In the genomic region with DNA sequence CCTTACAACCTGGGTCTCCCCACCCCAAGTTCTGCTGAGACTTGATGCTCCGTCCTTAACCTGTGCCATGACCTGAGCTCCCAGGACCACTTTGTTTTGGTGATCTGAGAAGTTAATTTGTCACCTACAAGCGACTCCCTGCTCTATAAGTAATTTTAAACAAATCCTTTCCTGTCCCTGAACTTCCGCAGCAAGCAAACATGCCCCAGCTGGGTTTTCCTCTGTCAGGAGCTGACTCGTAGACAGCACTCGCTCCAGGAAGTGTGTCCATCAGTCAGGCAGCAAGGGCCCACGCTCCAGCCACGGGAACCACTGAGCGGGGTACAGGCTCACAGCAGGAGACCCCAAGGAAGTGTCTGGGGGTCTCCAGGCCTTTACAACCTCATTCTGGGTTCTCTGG, we compare ENCODE assay signal across 10 mouse cellular contexts.
DNase-seq lines count a peak whose midpoint lies in the region; ATAC-seq and TF ChIP-seq lines count a peak whose summit lies in the region.
"Had no signal": no experiment of that assay in that cellular context is flagged by ENCODE, and none has a peak within 500 bp of the region (broad histone marks: within the 10 kb centered on the region; RNA-seq: fewer than 3 reads in every experiment).

No protein-coding gene starts in this region.

- WGBS in heart, embryonic 10.5 days: 38% methylated on average over 8 of the region's 8 CpGs
- WGBS in hindbrain, embryonic 15.5 days: 27% methylated on average over 8 of the region's 8 CpGs
- WGBS in lung, postnatal 0 days: 13% methylated on average over 8 of the region's 8 CpGs

- intact Hi-C loops in heart, postnatal 14 days (cut with DNase I): loop anchor here (5.0 kb wide), 2 partner anchors 40 to 175 kb away; no protein-coding TSS in a partner anchor

- H3K4me2 ChIP-seq in hindbrain, embryonic 15.5 days: no peak overlapping the region
- H3K4me2 ChIP-seq in lung, postnatal 0 days (replicated peaks; ENCODE audit: low read depth, low read length): no peak overlapping the region

- TF ChIP-seq EP300 in lung, postnatal 0 days (IDR thresholded peaks at IDR 0.05): peak; percentile 64

- H3K27me3 ChIP-seq in heart, embryonic 10.5 days (ENCODE audit: insufficient read depth, poor library complexity, severe bottlenecking): no peaks in the 10 kb centered on the region
- no peaks in the 10 kb centered on the region for H3K27me3 ChIP-seq in hindbrain, embryonic 15.5 days
- no peaks in the 10 kb centered on the region for H3K27me3 ChIP-seq in lung, postnatal 0 days (replicated peaks; ENCODE audit: insufficient read depth, low read length)

- peaks cover 88% of the 10 kb centered on the region for H3K4me1 ChIP-seq in heart, embryonic 10.5 days
- H3K4me1 ChIP-seq in brown adipose tissue, adult 24 weeks (ENCODE audit: control insufficient read depth, insufficient read depth, insufficient read length, low read length): peaks cover 23% of the 10 kb centered on the region
- H3K4me1 ChIP-seq in hindbrain, embryonic 15.5 days (replicated peaks): peaks cover 62% of the 10 kb centered on the region
- H3K4me1 ChIP-seq in lung, postnatal 0 days (ENCODE audit: insufficient read depth, low read depth, low read length): peaks cover 20% of the 10 kb centered on the region

- H3K9me3 ChIP-seq in heart, embryonic 10.5 days: no peaks in the 10 kb centered on the region
- no peaks in the 10 kb centered on the region for H3K9me3 ChIP-seq in hindbrain, embryonic 15.5 days
- H3K9me3 ChIP-seq in lung, postnatal 0 days (ENCODE audit: low read length): no peaks in the 10 kb centered on the region

- TF ChIP-seq CTCF in lung, postnatal 0 days (IDR thresholded peaks at IDR 0.05): no peak

- H3K27ac ChIP-seq in heart, embryonic 10.5 days: peak overlapping the region; percentile 77
- peak overlapping the region; percentile 85 for H3K27ac ChIP-seq in brown adipose tissue, adult 24 weeks (replicated peaks; ENCODE audit: low read depth, low read length)
- peak overlapping the region; percentile 66 for H3K27ac ChIP-seq in hindbrain, embryonic 15.5 days (replicated peaks)
- peak overlapping the region; percentile 71 for H3K27ac ChIP-seq in lung, postnatal 0 days (ENCODE audit: low read length)

- H3K4me3 ChIP-seq in heart, embryonic 10.5 days: no peak overlapping the region
- H3K4me3 ChIP-seq in brown adipose tissue, adult 24 weeks (ENCODE audit: insufficient read depth, low read depth, low read length): no peak overlapping the region
- no peak overlapping the region for H3K4me3 ChIP-seq in hindbrain, embryonic 15.5 days
- H3K4me3 ChIP-seq in lung, postnatal 0 days (ENCODE audit: low read depth, low read length): no peak overlapping the region

- peaks cover 30% of the 10 kb centered on the region for H3K36me3 ChIP-seq in heart, embryonic 10.5 days
- H3K36me3 ChIP-seq in hindbrain, embryonic 15.5 days: no peaks in the 10 kb centered on the region
- no peaks in the 10 kb centered on the region for H3K36me3 ChIP-seq in lung, postnatal 0 days (ENCODE audit: insufficient read depth, low read length)

- no peak for ATAC-seq in hindbrain, embryonic 15.5 days (ENCODE audit: low FRiP score, low read depth)
- peak; percentile 67 for ATAC-seq in lung, postnatal 0 days

- DNase-seq in heart, embryonic 10.5 days (ENCODE audit: low spot score): no peak
- DNase-seq in heart, postnatal 14 days: no peak
- DNase-seq in lung, postnatal 0 days (ENCODE audit: low spot score): peak; percentile 65
- no peak for DNase-seq in cerebellum, adult 9-10 months
- no peak for DNase-seq in urinary bladder, postnatal 10 days (ENCODE audit: low spot score)
- no peak for DNase-seq in thymus, postnatal 14 days
- DNase-seq: cerebellum, postnatal 10 days; gastrocnemius, postnatal 10 days had no signal

- H3K9ac ChIP-seq in hindbrain, embryonic 15.5 days: no peak overlapping the region
- no peak overlapping the region for H3K9ac ChIP-seq in lung, postnatal 0 days (replicated peaks; ENCODE audit: low read depth)
